ENCODE assay signal across 26 mouse cellular contexts in genomic region chr13:60002098-60002497, GRCm38 (mm10).
DNase-seq lines count a peak whose midpoint lies in the region; ATAC-seq lines count a peak whose summit lies in the region.
"Had no signal": no experiment of that assay in that cellular context is flagged by ENCODE, and none has a peak within 500 bp of the region (broad histone marks: within the 10 kb centered on the region; RNA-seq: fewer than 3 reads in every experiment).

No protein-coding gene starts in this region.

- ATAC-seq in forebrain, embryonic 11.5 days (replicated peaks; ENCODE audit: low FRiP score): no peak
- no peak for ATAC-seq in forebrain, embryonic 15.5 days (replicated peaks)
- ATAC-seq in intestine, embryonic 14.5 days (replicated peaks; ENCODE audit: low FRiP score, low TSS enrichment, low read depth): no peak
- no peak for ATAC-seq in intestine, embryonic 15.5 days
- ATAC-seq: CD4-positive, CD25-positive, alpha-beta regulatory T cell, adult 4 months; forebrain, embryonic 16.5 days; hindbrain, embryonic 16.5 days; intestine, postnatal 0 days had no signal

- H3K27me3 ChIP-seq in forebrain, embryonic 11.5 days (ENCODE audit: control insufficient read depth, insufficient read depth, low read length): no peaks in the 10 kb centered on the region
- H3K27me3 ChIP-seq in forebrain, embryonic 15.5 days: no peaks in the 10 kb centered on the region
- H3K27me3 ChIP-seq in intestine, embryonic 14.5 days (replicated peaks; ENCODE audit: control insufficient read depth, insufficient read depth, low read length): no peaks in the 10 kb centered on the region
- H3K27me3 ChIP-seq in intestine, embryonic 15.5 days (replicated peaks): no peaks in the 10 kb centered on the region
- no peaks in the 10 kb centered on the region for H3K27me3 ChIP-seq in limb, embryonic 10.5 days (ENCODE audit: low read depth, poor library complexity, severe bottlenecking)
- H3K27me3 ChIP-seq: heart, embryonic 12.5 days; heart, embryonic 15.5 days had no signal

- no peak overlapping the region for H3K4me3 ChIP-seq in forebrain, embryonic 11.5 days (ENCODE audit: low read depth, low read length)
- no peak overlapping the region for H3K4me3 ChIP-seq in forebrain, embryonic 15.5 days
- H3K4me3 ChIP-seq in intestine, embryonic 14.5 days (ENCODE audit: low read depth, low read length): no peak overlapping the region
- no peak overlapping the region for H3K4me3 ChIP-seq in intestine, embryonic 15.5 days (replicated peaks)
- no peak overlapping the region for H3K4me3 ChIP-seq in limb, embryonic 10.5 days
- H3K4me3 ChIP-seq: heart, embryonic 12.5 days; heart, embryonic 15.5 days; hindbrain, embryonic 10.5 days; hindbrain, embryonic 13.5 days had no signal

- no peaks in the 10 kb centered on the region for H3K36me3 ChIP-seq in forebrain, embryonic 11.5 days (ENCODE audit: control insufficient read depth, insufficient read depth, low read length)
- no peaks in the 10 kb centered on the region for H3K36me3 ChIP-seq in forebrain, embryonic 15.5 days
- H3K36me3 ChIP-seq in intestine, embryonic 14.5 days (ENCODE audit: control insufficient read depth, insufficient read depth, low read length): no peaks in the 10 kb centered on the region
- no peaks in the 10 kb centered on the region for H3K36me3 ChIP-seq in intestine, embryonic 15.5 days
- H3K36me3 ChIP-seq in limb, embryonic 10.5 days: no peaks in the 10 kb centered on the region
- H3K36me3 ChIP-seq: heart, embryonic 12.5 days; heart, embryonic 15.5 days; hindbrain, embryonic 10.5 days; hindbrain, embryonic 13.5 days had no signal

- no peak for DNase-seq in forebrain, embryonic 11.5 days (ENCODE audit: low spot score)
- DNase-seq in intestine, embryonic 14.5 days (ENCODE audit: low spot score): peak; percentile 33
- no peak for DNase-seq in limb, embryonic 10.5 days (ENCODE audit: low spot score)
- no peak for DNase-seq in adipocyte (ENCODE audit: low spot score)
- DNase-seq: adrenal gland, adult 8-10 months; adrenal gland, postnatal 25 days; cerebellum, adult 11-12 months; cerebellum, adult 8-10 months; cerebellum, postnatal 10 days; cerebellum, postnatal 36 days; embryo, embryonic 11 days; gastrocnemius, postnatal 10 days; gastrocnemius, postnatal 36 days; heart, postnatal 10 days; heart, postnatal 36 days; kidney, adult 2 months had no signal

- WGBS in forebrain, embryonic 11.5 days: 88% methylated on average over 8 of the region's 8 CpGs
- WGBS in forebrain, embryonic 15.5 days: 83% methylated on average over 8 of the region's 8 CpGs
- WGBS in intestine, embryonic 14.5 days: 89% methylated on average over 8 of the region's 8 CpGs
- WGBS in intestine, embryonic 15.5 days: 90% methylated on average over 8 of the region's 8 CpGs
- WGBS in limb, embryonic 10.5 days: 80% methylated on average over 8 of the region's 8 CpGs

- no peak overlapping the region for H3K4me2 ChIP-seq in forebrain, embryonic 11.5 days (ENCODE audit: low read depth, low read length, severe bottlenecking)
- no peak overlapping the region for H3K4me2 ChIP-seq in forebrain, embryonic 15.5 days (replicated peaks)
- no peak overlapping the region for H3K4me2 ChIP-seq in intestine, embryonic 14.5 days (ENCODE audit: low read length)
- H3K4me2 ChIP-seq in intestine, embryonic 15.5 days (replicated peaks): no peak overlapping the region
- H3K4me2 ChIP-seq: heart, embryonic 12.5 days; heart, embryonic 15.5 days; hindbrain, embryonic 13.5 days had no signal

- H3K27ac ChIP-seq in forebrain, embryonic 11.5 days (ENCODE audit: low read depth, low read length): peak overlapping the region; percentile 25; the same call in 1 of the 2 replicates
- no peak overlapping the region for H3K27ac ChIP-seq in forebrain, embryonic 15.5 days (replicated peaks)
- H3K27ac ChIP-seq in intestine, embryonic 14.5 days (ENCODE audit: low read depth): no peak overlapping the region
- H3K27ac ChIP-seq in intestine, embryonic 15.5 days: no peak overlapping the region
- H3K27ac ChIP-seq in limb, embryonic 10.5 days: peak overlapping the region; percentile 67
- H3K27ac ChIP-seq: heart, embryonic 15.5 days; hindbrain, embryonic 10.5 days; hindbrain, embryonic 13.5 days had no signal

- H3K4me1 ChIP-seq in forebrain, embryonic 11.5 days (replicated peaks; ENCODE audit: control insufficient read depth, insufficient read depth, low read length): peaks cover 13% of the 10 kb centered on the region
- peaks cover 19% of the 10 kb centered on the region for H3K4me1 ChIP-seq in forebrain, embryonic 15.5 days
- no peaks in the 10 kb centered on the region for H3K4me1 ChIP-seq in intestine, embryonic 14.5 days (replicated peaks; ENCODE audit: control insufficient read depth, insufficient read depth, low read length)
- no peaks in the 10 kb centered on the region for H3K4me1 ChIP-seq in intestine, embryonic 15.5 days (replicated peaks)
- H3K4me1 ChIP-seq in limb, embryonic 10.5 days: peaks cover 41% of the 10 kb centered on the region
- H3K4me1 ChIP-seq: hindbrain, embryonic 13.5 days had no signal

- H3K9ac ChIP-seq in forebrain, embryonic 11.5 days (ENCODE audit: low read length): no peak overlapping the region
- no peak overlapping the region for H3K9ac ChIP-seq in forebrain, embryonic 15.5 days (replicated peaks)
- no peak overlapping the region for H3K9ac ChIP-seq in intestine, embryonic 14.5 days (ENCODE audit: low read length)
- no peak overlapping the region for H3K9ac ChIP-seq in intestine, embryonic 15.5 days
- H3K9ac ChIP-seq: heart, embryonic 12.5 days; heart, embryonic 15.5 days; hindbrain, embryonic 13.5 days had no signal

- H3K9me3 ChIP-seq in forebrain, embryonic 11.5 days (ENCODE audit: control insufficient read depth, low read length): no peaks in the 10 kb centered on the region
- no peaks in the 10 kb centered on the region for H3K9me3 ChIP-seq in forebrain, embryonic 15.5 days
- H3K9me3 ChIP-seq in intestine, embryonic 14.5 days (ENCODE audit: control insufficient read depth, low read length): no peaks in the 10 kb centered on the region
- no peaks in the 10 kb centered on the region for H3K9me3 ChIP-seq in intestine, embryonic 15.5 days
- H3K9me3 ChIP-seq in limb, embryonic 10.5 days (replicated peaks): no peaks in the 10 kb centered on the region
- H3K9me3 ChIP-seq: heart, embryonic 12.5 days; heart, embryonic 15.5 days; hindbrain, embryonic 10.5 days; hindbrain, embryonic 13.5 days had no signal

Comparison
In these comparisons a context has a peak if more than half of its experiments do, and no peak if none do; other contexts are left out.
1. H3K27ac ChIP-seq: peak in forebrain, embryonic 11.5 days (single experiment) and limb, embryonic 10.5 days (single experiment); none in forebrain, embryonic 15.5 days (single experiment), intestine, embryonic 14.5 days (single experiment) and intestine, embryonic 15.5 days (single experiment).